Mouse (Mus musculus) cerebellum, adult 2 months (tissue): ENCODE results near the gene Fst.

Source experiments
- CTCF ChIP-seq: fragments of 200-500 bp; IDR thresholded peaks from 2 replicates; pipeline ENCODE4 v1.5.1; 2011; ENCODE audit warnings: low read depth, mild to moderate bottlenecking, control low read depth, low read length, moderate library complexity, borderline replicate concordance; ENCODE audit not compliant: insufficient read depth
- POLR2A ChIP-seq: fragments of 200-500 bp; IDR thresholded peaks from 2 replicates; pipeline ENCODE4 v1.6.1; 2011; ENCODE audit warnings: low read length, control low read depth, borderline replicate concordance; ENCODE audit not compliant: insufficient read depth

DNA sequence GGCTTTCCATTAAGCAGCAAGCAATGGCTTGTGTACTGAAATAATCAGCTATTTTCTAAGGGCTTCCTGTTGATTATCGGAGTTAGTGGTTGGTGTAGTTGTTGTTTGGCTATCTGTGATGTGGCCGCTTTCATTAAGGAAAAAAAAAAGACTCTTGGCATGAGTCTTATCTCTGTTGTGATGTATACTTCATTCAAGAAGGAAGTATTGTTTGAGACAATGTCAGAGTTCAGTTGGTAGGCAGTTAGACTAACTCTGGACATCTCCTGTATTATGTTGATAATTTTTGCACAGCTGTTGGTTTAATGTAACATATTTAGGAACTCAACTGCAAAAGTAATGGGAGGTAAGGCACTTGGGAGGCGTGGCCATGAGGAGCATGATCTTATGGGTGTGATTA, 6.1 kb upstream of the Fst start:
- no peak for TF ChIP-seq POLR2A
- no peak for TF ChIP-seq CTCF
